Mouse (Mus musculus) CH12.LX (cell line): ENCODE results near the gene Cdc34. TPM values are rescaled to one million over a fixed set of nuclear protein-coding genes. Genes with fewer than 3 reads are reported as not detected.

Experiments used
- DNase-seq: peaks from one replicate; pipeline ENCODE4 v3.0.0-alpha.2; 2013; ENCODE audit errors: extremely low read depth
- H3K27ac ChIP-seq: 2 replicates; pipeline ENCODE4 v1.5.1; 2012; ENCODE audit warnings: low read depth, mild to moderate bottlenecking, control low read depth, moderate library complexity; ENCODE audit not compliant: insufficient read depth
- H3K27me3 ChIP-seq: replicated peaks from 2 replicates; pipeline ENCODE3; 2012; ENCODE audit warnings: inconsistent platforms
- H3K36me3 ChIP-seq, 2 experiments: replicated peaks in 1 of 2; 2 replicates each; pipeline versions ENCODE3 to v1.6.1; 2012; ENCODE audit warnings: inconsistent platforms in 1 of 2, low read length in 1 of 2, mild to moderate bottlenecking in 1 of 2, mixed read lengths in 1 of 2, moderate library complexity in 1 of 2; ENCODE audit not compliant: control insufficient read depth in 1 of 2, insufficient read depth in 1 of 2
- H3K4me1 ChIP-seq, 2 experiments: 2 replicates each; pipeline ENCODE4 v1.6.1; 2012; ENCODE audit warnings: inconsistent platforms in 1 of 2, moderate library complexity in 1 of 2; ENCODE audit not compliant: insufficient read depth in 2 of 2, control insufficient read depth in 1 of 2
- H3K4me2 ChIP-seq: 2 replicates; pipeline ENCODE4 v1.6.1; 2012; ENCODE audit warnings: low read depth, mild to moderate bottlenecking, control low read depth; ENCODE audit not compliant: poor library complexity, insufficient read depth, severe bottlenecking
- H3K4me3 ChIP-seq, 3 experiments: fragments of 150-350 bp in 1 of 3; sonication (generic) in 1 of 3; replicated peaks in 1 of 3; 2 replicates each; pipeline versions ENCODE3 to v1.5.1; 2011 to 2012; ENCODE audit warnings: low read depth in 2 of 3, low read length in 2 of 3, mild to moderate bottlenecking in 2 of 3, moderate library complexity in 2 of 3, control low read depth in 1 of 3, improper control_type of control experiment in 1 of 3, inconsistent platforms in 1 of 3, mixed read lengths in 1 of 3; ENCODE audit not compliant: poor library complexity in 1 of 3
- H3K79me2 ChIP-seq: replicated peaks from 2 replicates; pipeline ENCODE4 v1.6.1; 2012; ENCODE audit warnings: mild to moderate bottlenecking, moderate library complexity; ENCODE audit not compliant: control insufficient read depth, poor library complexity, insufficient read depth, severe bottlenecking; ENCODE audit errors: extremely low read depth
- H3K9ac ChIP-seq: 2 replicates; pipeline ENCODE4 v1.6.1; 2012; ENCODE audit warnings: low read depth, mild to moderate bottlenecking, control low read depth, moderate library complexity; ENCODE audit not compliant: insufficient read depth
- H3K9me3 ChIP-seq: replicated peaks from 2 replicates; pipeline ENCODE3; 2012; ENCODE audit warnings: low read length, inconsistent platforms, mixed read lengths
- CHD2 ChIP-seq: IDR thresholded peaks from 2 replicates; pipeline ENCODE4 v1.6.1; 2011; ENCODE audit warnings: low read length, improper control_type of control experiment
- CTCF ChIP-seq, 2 experiments: IDR thresholded peaks in 1 of 2; conservative IDR thresholded peaks in 1 of 2; 2 replicates each; pipeline ENCODE4 v1.5.1; 2011 to 2012; ENCODE audit warnings: low read depth in 2 of 2, low read length in 2 of 2, improper control_type of control experiment in 1 of 2, inconsistent platforms in 1 of 2, mild to moderate bottlenecking in 1 of 2, moderate library complexity in 1 of 2
- ETS1 ChIP-seq: conservative IDR thresholded peaks from 2 replicates; pipeline ENCODE4 v1.6.1; 2012; ENCODE audit warnings: low read depth, mild to moderate bottlenecking, inconsistent platforms, low read length, improper control_type of control experiment, moderate library complexity
- GABPA ChIP-seq: IDR thresholded peaks from 2 replicates; pipeline ENCODE4 v1.6.1; 2012; ENCODE audit warnings: low read depth, low read length, improper control_type of control experiment, inconsistent platforms; ENCODE audit not compliant: insufficient replicate concordance
- JUND ChIP-seq: conservative IDR thresholded peaks from 2 replicates; pipeline ENCODE4 v1.6.1; 2011; ENCODE audit warnings: low read depth, low read length, improper control_type of control experiment
- KAT2A ChIP-seq: IDR thresholded peaks from 2 replicates; pipeline ENCODE4 v1.6.1; 2012; ENCODE audit warnings: low read length, improper control_type of control experiment, inconsistent platforms; ENCODE audit not compliant: insufficient replicate concordance
- MAX ChIP-seq: IDR thresholded peaks from 2 replicates; pipeline ENCODE4 v1.6.1; 2011; ENCODE audit warnings: low read length, improper control_type of control experiment
- MEF2A ChIP-seq: IDR thresholded peaks from 2 replicates; pipeline ENCODE4 v1.6.1; 2014; ENCODE audit warnings: low read depth, mild to moderate bottlenecking, inconsistent platforms, low read length, improper control_type of control experiment, borderline replicate concordance
- NELFE ChIP-seq: IDR thresholded peaks from 2 replicates; pipeline ENCODE4 v1.6.1; 2011; ENCODE audit warnings: low read depth, low read length, improper control_type of control experiment
- PAX5 ChIP-seq: IDR thresholded peaks from 2 replicates; pipeline ENCODE4 v1.6.1; 2012; ENCODE audit warnings: low read length, inconsistent platforms, mixed read lengths
- RAD21 ChIP-seq: IDR thresholded peaks from 2 replicates; pipeline ENCODE4 v1.6.1; 2011; ENCODE audit warnings: low read depth, mild to moderate bottlenecking, low read length, improper control_type of control experiment, moderate library complexity
- SIN3A ChIP-seq: IDR thresholded peaks from 2 replicates; pipeline ENCODE4 v1.6.1; 2012; ENCODE audit warnings: low read length, improper control_type of control experiment, inconsistent platforms
- SMC3 ChIP-seq: IDR thresholded peaks from 2 replicates; pipeline ENCODE4 v1.6.1; 2011; ENCODE audit warnings: low read depth, low read length, improper control_type of control experiment
- USF1 ChIP-seq: IDR thresholded peaks from 2 replicates; pipeline ENCODE4 v1.6.1; 2014; ENCODE audit warnings: low read depth, mild to moderate bottlenecking, inconsistent platforms, low read length, improper control_type of control experiment
- ZC3H11A ChIP-seq: IDR thresholded peaks from 2 replicates; pipeline ENCODE4 v1.6.1; 2012; ENCODE audit warnings: low read depth, mild to moderate bottlenecking, inconsistent platforms, low read length, improper control_type of control experiment
- dilution Hi-C: fragments of 300-500 bp; cut with MboI; formaldehyde crosslinking; loops from 2 replicates; pipeline ENCODE4 v1.14.3; 2020; ENCODE audit warnings: low sequenced_read_pairs; ENCODE audit not compliant: extremely low pct_unique_long_range_greater_than_20kb, extremely low pct_ligation_motif_present
- in situ Hi-C: fragments of 300-500 bp; cut with MboI; formaldehyde crosslinking; loops from 3 replicates; pipeline ENCODE4 v1.14.3; 2019; ENCODE audit warnings: low sequenced_read_pairs, low pct_ligation_motif_present, low pct_unique_long_range_greater_than_20kb, mixed read lengths
- polyA plus RNA-seq: library from polyadenylated mRNA; unstranded; fragments of >175 nt; gene quantifications from 2 replicates; pipeline ENCODE4 v1.2.1, GENCODE M21; 2012; ENCODE audit warnings: low read depth; ENCODE audit not compliant: insufficient read length
- total RNA-seq, 2 experiments: library from RNA; depleted of rRNA; stranded (reverse); fragments of 300-350 nt in 1 of 2; fragments of >200 nt in 1 of 2; gene quantifications; 2 replicates each; pipeline ENCODE4 v1.2.3; 2012 to 2014

Cdc34 gene
- total and polyA plus RNA-seq, 3 experiments: 314 to 335 (median 331) TPM

- no peaks in the 10 kb centered on the region for H3K27me3 ChIP-seq
- TF ChIP-seq PAX5: no peak
- TF ChIP-seq CTCF (conservative IDR thresholded peaks at IDR 0.05 in 1 of 2, IDR thresholded peaks at IDR 0.05 in 1 of 2; ENCODE audit: low read depth in 2 of 2, low read length in 2 of 2): peak; percentile 34 to 62; a peak in 3 of 4 replicates
- no peak for TF ChIP-seq KAT2A
- TF ChIP-seq JUND: no peak
- no peak for TF ChIP-seq GABPA
- TF ChIP-seq ZC3H11A: no peak
- no peak for TF ChIP-seq CHD2
- TF ChIP-seq USF1: no peak
- peak; percentile 2 for TF ChIP-seq RAD21
- no peak; the same call in 1 of the 2 replicates for TF ChIP-seq MAX
- no peak for TF ChIP-seq NELFE
- H3K9ac ChIP-seq: no peak overlapping the region
- H3K79me2 ChIP-seq: 0 out of 2 replicates have a peak, but pooled peaks cover 7% of the 10 kb centered on the region
- H3K9me3 ChIP-seq: no peaks in the 10 kb centered on the region
- dilution Hi-C loops (no loop called here), in situ Hi-C loops (no loop called here)
- peaks cover 12 to 53% of the 10 kb centered on the region in 2 experiments for H3K36me3 ChIP-seq
- peak; percentile 89 for DNase-seq
- peaks cover 11 to 37% of the 10 kb centered on the region in 2 experiments for H3K4me1 ChIP-seq
- peak overlapping the region; percentile 70 for H3K27ac ChIP-seq
- H3K4me2 ChIP-seq: peak overlapping the region; percentile 82; the same call in 1 of the 2 replicates
- peak overlapping the region in 2 of 3 experiments; percentile 19 to 32 for H3K4me3 ChIP-seq
Measured at GRCm38 (mm10) chr10:79672088-79672455, 9.9 kb upstream of the Cdc34 start.

GRCm38 (mm10) chr10:79673054-79673453, 8.9 kb upstream of the Cdc34 start:
- peaks cover 9 to 29% of the 10 kb centered on the region in 2 experiments for H3K4me1 ChIP-seq
- TF ChIP-seq MEF2A (no peak), ETS1 (no peak), JUND (no peak), SMC3 (no peak), SIN3A (no peak), RAD21 (no peak)
- TF ChIP-seq, all 38 proteins: peak for 0
- Histone ChIP-seq H3K36me3 (peaks cover 12 to 44% of the 10 kb centered on the region in 2 experiments), H3K27ac (no peak overlapping the region), H3K4me3 (no peak overlapping the region), H3K9me3 (no peaks in the 10 kb centered on the region), H3K4me2 (no peak overlapping the region), H3K9ac (no peak overlapping the region), H3K27me3 (no peaks in the 10 kb centered on the region), H3K79me2 (0 out of 2 replicates have a peak, but pooled peaks cover 7% of the 10 kb centered on the region)
- in situ Hi-C loops: no loop called here
- dilution Hi-C loops: no loop called here
- no peak for DNase-seq
